Mouse (Mus musculus): ENCODE data around the gene Gm21616. TPM values are rescaled to one million over a fixed set of nuclear protein-coding genes. Genes with fewer than 3 reads are reported as not detected.
"Not testable (repeated sequence)": the region's sequence is repeated elsewhere in the genome, so short reads cannot be mapped to it uniquely, and the experiment has no call there.

Gene Gm21616
- polyA plus RNA-seq (2016; fragmentation: Nextera tagmentation; extraction: Ambion mirVana) = not detected in 2 replicates

GRCm38 (mm10) chrX:125435242-125435641 lies at the start of gene Gm21616:
TSS of gene Gm21616 (plus strand) at chrX:125435542.
- H3K9me3 ChIP-seq; H3K4me3 ChIP-seq; H3K27ac ChIP-seq (replicated peaks); H3K9ac ChIP-seq (replicated peaks); H3K4me1 ChIP-seq; H3K27me3 ChIP-seq; ATAC-seq (ENCODE audit: low FRiP score, low read depth); H3K4me2 ChIP-seq (replicated peaks); H3K36me3 ChIP-seq: not testable (repeated sequence)
- no CpG with 5 or more reads among the region's 4 CpGs for WGBS

All from midbrain, embryonic 12.5 days (tissue).